8 mouse cellular contexts compared by ENCODE assay signal in genomic region chr5:110135293-110136086, GRCm38 (mm10). TPM values are rescaled to one million over a fixed set of nuclear protein-coding genes. Genes with fewer than 3 reads are reported as not detected.
DNase-seq lines count a peak whose midpoint lies in the region; ATAC-seq lines count a peak whose summit lies in the region.

TSS of gene Chfr (plus strand) at chr5:110135842.

- peak within 1 kb of the TSS; percentile 70 for H3K4me2 ChIP-seq in hindbrain, embryonic 12.5 days (replicated peaks)

- H3K27me3 ChIP-seq in hindbrain, embryonic 12.5 days: no peaks in the 10 kb centered on the region

- peak within 1 kb of the TSS; percentile 85 for H3K27ac ChIP-seq in hindbrain, embryonic 12.5 days

- peaks cover 20% of the 10 kb centered on the region for H3K36me3 ChIP-seq in hindbrain, embryonic 12.5 days

- H3K4me1 ChIP-seq in hindbrain, embryonic 12.5 days: peaks cover 8% of the 10 kb centered on the region

- WGBS in hindbrain, embryonic 12.5 days: 3% methylated on average over 46 of the region's 46 CpGs

- DNase-seq in Muller cell, postnatal 12 days (ENCODE audit: inconsistent ontology term): peak; percentile 99
- peak; percentile 99 for DNase-seq in cerebellum, adult 9-11 months
- DNase-seq in frontal cortex, postnatal 10 days (ENCODE audit: low spot score in 2 of 2): peak; percentile 99 to 100
- DNase-seq in layer of hippocampus, postnatal 14 days (ENCODE audit: low spot score in 2 of 2): peak; percentile 99 to 100
- DNase-seq in lung, postnatal 14 days: peak; percentile 99
- peak; percentile 98 for DNase-seq in retina, adult 2 months (ENCODE audit: low read depth, low spot score)
- peak; percentile 99 for DNase-seq in thymus, postnatal 36 days

- peak within 1 kb of the TSS; percentile 84 for H3K4me3 ChIP-seq in hindbrain, embryonic 12.5 days

- peaks cover 9% of the 10 kb centered on the region for H3K9me3 ChIP-seq in hindbrain, embryonic 12.5 days (replicated peaks)

- ATAC-seq in hindbrain, embryonic 12.5 days (ENCODE audit: low FRiP score): peak; percentile 99

- peak within 1 kb of the TSS; percentile 90 for H3K9ac ChIP-seq in hindbrain, embryonic 12.5 days

RNA-seq across cellular contexts. Expression of gene Chfr, which starts in this region (rescaled TPM):
- 92.4 and 93.5 TPM in 2 replicates for polyA plus RNA-seq in hindbrain, embryonic 12.5 days (2016; fragmentation: Nextera tagmentation; extraction: Ambion mirVana)
- 10 to 100 TPM; 66.3 to 67.1 TPM for total RNA-seq in layer of hippocampus, postnatal 14 days (2021)

Comparison
In these comparisons a context has a peak if more than half of its experiments do, and no peak if none do; other contexts are left out.
1. Peak in every context shown above with its lines: DNase-seq, ATAC-seq, H3K4me3 ChIP-seq and H3K27ac ChIP-seq.